Mouse (Mus musculus) gastrocnemius, postnatal 4 days (tissue): ENCODE measurements around the gene Hist1h2ac. TPM values are rescaled to one million over a fixed set of nuclear protein-coding genes. Genes with fewer than 3 reads are reported as not detected.
A peak's percentile ranks its signal among the peaks of the same experiment; 100 is the strongest.
"Not testable (repeated sequence)": the region's sequence is repeated elsewhere in the genome, so short reads cannot be mapped to it uniquely, and the experiment has no call there.

Experiments
- DNase-seq, 2 experiments: peaks; one replicate each; pipeline ENCODE4 v3.0.0; 2021 to 2022; ENCODE audit warnings: low spot score in 2 of 2, mixed read lengths in 2 of 2
- total RNA-seq, 2 experiments: library from RNA; stranded (reverse); gene quantifications; 2 replicates each; pipeline ENCODE4 v1.2.3; 2021

Hist1h2ac gene
- total RNA-seq, 2 experiments from 2014 or later = 12.7 to 14.2 TPM

GRCm38 (mm10) chr13:23700786-23701520 lies 17.2 kb upstream of the Hist1h2ac start:
- DNase-seq = peak in 1 of 2 experiments; percentile 63

- no peak for DNase-seq
Observed at GRCm38 (mm10) chr13:23699767-23700166, 16.0 kb upstream of the Hist1h2ac start.

- DNase-seq = peak in 1 of 2 experiments; percentile 4
Observed at GRCm38 (mm10) chr13:23698996-23699395, 15.2 kb upstream of the Hist1h2ac start.

- peak; percentile 93 to 95 for DNase-seq
Observed at GRCm38 (mm10) chr13:23698300-23698693, 14.5 kb upstream of the Hist1h2ac start, which contains the start of gene Hist1h4c. Gene Hist1h4c, minus strand, starts transcription at chr13:23698454.

DNA sequence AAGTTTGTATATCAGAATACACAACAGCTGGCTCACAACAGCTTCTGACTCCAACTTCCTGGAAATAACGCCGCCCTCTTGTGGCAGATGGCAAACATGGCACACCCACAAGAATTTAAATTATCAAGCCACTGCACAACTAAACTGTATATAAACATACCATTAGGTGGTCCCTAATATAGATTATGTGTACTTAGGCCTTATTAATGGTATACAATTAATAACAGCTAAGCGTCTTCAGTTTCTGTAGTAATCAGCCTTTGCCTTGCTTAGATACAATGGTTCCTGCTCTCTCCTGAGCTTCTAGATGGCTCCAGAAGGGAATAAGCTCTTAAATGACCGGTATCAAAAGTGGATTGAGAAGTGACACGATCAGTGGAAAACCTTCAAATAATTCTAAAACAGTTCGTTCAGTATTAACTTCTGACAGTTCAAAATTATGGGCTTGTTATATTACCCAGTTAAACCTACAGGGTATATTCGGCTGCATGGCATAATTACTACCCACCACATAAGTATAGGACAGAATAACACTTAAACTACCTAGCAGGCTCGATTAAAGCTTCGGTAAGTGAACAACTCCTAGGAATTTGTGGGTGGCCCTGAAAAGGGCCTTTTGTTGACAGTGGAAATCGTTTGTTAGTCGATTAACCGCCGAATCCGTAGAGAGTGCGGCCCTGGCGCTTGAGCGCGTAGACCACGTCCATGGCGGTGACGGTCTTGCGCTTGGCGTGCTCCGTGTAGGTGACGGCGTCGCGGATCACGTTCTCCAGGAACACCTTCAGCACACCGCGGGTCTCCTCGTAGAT lies 13.9 kb upstream of the Hist1h2ac start:
- DNase-seq = peak in 1 of 2 experiments; percentile 40

- DNase-seq = no peak
Observed at GRCm38 (mm10) chr13:23696061-23696474, 12.3 kb upstream of the Hist1h2ac start.

GRCm38 (mm10) chr13:23695514-23695913 lies 11.8 kb upstream of the Hist1h2ac start, which contains the start of gene Hist1h1t:
Gene Hist1h1t, plus strand, starts transcription at chr13:23695814.
- no peak for DNase-seq

- DNase-seq = peak in 1 of 2 experiments; percentile 1
Observed at GRCm38 (mm10) chr13:23694956-23695355, 11.2 kb upstream of the Hist1h2ac start.

GRCm38 (mm10) chr13:23693856-23694440 lies 10.2 kb upstream of the Hist1h2ac start:
- DNase-seq = peak in 1 of 2 experiments; percentile 2

GRCm38 (mm10) chr13:23689459-23689858 lies 5.7 kb upstream of the Hist1h2ac start:
- DNase-seq = no peak

GRCm38 (mm10) chr13:23688956-23689355 lies 5.2 kb upstream of the Hist1h2ac start:
- no peak for DNase-seq

GRCm38 (mm10) chr13:23687907-23688306 lies 4.2 kb upstream of the Hist1h2ac start:
- DNase-seq = peak in 1 of 2 experiments; percentile 1

- DNase-seq = no peak
Observed at GRCm38 (mm10) chr13:23687181-23687580, 3.4 kb upstream of the Hist1h2ac start.

DNA sequence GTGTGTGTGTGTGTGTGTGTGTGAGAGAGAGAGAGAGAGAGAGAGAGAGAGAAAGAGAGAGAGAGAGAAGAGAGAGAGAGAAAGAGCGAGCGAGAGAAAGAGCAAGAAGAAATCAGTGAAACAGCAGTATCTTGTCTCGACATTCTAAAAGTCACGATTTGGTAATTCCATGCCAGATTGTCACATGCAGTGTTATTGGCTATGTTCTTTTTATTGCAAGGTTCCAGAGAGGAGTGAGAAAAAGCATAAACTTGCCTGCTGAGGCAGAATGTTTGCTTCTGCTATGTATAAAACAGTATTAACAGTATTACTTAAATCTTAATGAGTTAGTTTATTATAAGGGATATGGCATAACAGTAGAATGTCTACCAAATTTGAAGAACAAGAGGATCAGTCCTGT lies 2.2 kb upstream of the Hist1h2ac start:
- DNase-seq = no peak

- DNase-seq = no peak
Observed at GRCm38 (mm10) chr13:23685121-23685861, 1.5 kb upstream of the Hist1h2ac start.

DNA sequence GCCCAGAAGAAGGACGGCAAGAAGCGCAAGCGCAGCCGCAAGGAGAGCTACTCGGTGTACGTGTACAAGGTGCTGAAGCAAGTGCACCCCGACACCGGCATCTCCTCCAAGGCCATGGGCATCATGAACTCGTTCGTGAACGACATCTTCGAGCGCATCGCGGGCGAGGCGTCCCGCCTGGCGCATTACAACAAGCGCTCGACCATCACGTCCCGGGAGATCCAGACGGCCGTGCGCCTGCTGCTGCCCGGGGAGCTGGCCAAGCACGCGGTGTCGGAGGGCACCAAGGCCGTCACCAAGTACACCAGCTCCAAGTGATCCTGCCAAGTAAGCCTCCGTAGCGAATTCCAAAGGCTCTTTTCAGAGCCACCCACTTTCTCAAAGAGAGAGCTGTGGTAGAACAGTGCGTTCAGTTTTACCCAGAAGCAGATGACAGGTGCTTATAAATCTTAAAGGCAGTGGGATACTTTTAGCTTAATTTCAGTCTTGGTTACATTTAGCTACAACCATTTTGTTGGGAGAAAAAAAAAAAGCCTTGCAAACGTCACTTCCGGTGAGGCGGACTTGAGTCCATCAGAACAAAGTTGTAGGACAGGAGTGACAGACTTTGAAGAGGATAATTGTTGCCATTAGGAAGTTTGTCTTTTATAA lies 672 bp upstream of the Hist1h2ac start:
- DNase-seq = peak in 1 of 2 experiments; percentile 54

DNA sequence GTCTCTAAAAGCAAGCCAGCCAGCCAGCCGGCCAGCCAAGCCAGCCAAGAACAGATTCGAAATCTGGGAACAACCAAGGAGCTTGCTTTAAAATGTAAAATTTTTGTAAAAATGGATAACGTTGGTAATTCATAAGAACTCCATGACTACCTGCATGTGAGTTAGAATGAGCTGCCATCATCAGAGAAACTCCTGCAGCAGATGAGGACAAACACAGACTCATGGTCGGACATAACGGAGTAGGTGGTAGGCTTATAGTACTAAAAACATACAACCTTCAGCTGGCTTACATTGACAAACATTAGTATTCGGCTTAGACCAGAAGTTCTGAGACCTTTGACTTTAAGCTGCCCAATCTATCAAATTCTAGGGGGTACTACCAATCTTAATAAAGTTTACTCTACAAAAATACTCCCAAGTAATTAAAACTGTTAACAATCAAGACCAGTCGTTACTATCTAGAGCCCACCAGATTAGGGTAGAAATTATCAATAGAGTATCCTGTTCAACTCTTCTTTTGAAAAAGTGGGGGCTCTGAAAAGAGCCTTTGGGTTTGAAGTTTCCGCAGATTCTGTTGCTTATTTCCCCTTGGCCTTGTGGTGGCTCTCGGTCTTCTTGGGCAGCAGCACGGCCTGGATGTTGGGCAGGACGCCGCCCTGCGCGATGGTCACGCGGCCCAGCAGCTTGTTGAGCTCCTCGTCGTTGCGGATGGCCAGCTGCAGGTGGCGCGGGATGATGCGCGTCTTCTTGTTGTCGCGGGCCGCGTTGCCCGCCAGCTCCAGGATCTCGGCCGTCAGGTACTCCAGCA lies 597 bp downstream of the Hist1h2ac start:
- DNase-seq = not testable (repeated sequence)

DNA sequence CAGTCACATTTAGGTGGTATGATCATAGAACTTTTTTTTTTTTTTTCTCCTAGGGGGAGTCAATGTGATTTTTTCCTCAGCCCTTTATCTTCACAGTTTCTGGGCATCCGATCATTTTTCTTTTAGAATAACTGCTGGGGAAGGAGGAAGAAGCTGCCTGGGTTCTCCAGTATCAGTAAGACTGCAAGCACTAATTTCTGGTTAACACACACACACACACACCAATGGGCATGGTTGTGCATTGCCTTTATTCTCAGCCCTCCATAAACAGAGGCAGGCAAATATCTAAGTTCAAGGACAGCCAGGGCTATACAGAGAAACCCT lies 1.2 kb downstream of the Hist1h2ac start:
- DNase-seq = no peak

DNA sequence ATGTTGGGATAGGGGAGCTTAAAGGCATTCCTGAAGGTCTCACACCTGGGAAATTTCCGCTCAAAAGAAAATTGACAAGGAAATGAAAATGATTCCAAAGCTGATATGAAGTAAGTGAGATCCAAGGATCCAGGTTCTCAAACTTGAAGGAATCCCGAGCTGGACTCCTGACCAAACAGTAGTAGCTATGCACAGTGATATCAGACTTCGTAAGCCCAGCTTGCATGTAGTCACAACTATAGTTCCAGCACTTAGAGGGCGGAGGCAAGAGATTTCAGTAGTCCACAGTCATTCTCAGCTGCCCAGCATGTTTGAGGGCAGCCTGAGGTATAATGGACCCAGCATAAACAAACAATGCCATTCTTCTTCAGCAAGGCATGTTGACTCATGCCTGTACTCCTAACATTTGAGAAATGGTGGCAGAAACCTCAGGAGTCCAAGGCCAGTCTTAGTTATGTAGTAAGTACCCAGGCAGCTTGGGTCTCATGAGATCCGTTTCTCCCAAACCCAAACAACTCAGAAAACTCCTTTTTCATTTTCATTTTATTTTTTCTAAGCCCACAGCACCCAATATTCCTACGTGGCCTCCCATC lies 1.7 kb downstream of the Hist1h2ac start:
- no peak for DNase-seq
